In the genomic region with DNA sequence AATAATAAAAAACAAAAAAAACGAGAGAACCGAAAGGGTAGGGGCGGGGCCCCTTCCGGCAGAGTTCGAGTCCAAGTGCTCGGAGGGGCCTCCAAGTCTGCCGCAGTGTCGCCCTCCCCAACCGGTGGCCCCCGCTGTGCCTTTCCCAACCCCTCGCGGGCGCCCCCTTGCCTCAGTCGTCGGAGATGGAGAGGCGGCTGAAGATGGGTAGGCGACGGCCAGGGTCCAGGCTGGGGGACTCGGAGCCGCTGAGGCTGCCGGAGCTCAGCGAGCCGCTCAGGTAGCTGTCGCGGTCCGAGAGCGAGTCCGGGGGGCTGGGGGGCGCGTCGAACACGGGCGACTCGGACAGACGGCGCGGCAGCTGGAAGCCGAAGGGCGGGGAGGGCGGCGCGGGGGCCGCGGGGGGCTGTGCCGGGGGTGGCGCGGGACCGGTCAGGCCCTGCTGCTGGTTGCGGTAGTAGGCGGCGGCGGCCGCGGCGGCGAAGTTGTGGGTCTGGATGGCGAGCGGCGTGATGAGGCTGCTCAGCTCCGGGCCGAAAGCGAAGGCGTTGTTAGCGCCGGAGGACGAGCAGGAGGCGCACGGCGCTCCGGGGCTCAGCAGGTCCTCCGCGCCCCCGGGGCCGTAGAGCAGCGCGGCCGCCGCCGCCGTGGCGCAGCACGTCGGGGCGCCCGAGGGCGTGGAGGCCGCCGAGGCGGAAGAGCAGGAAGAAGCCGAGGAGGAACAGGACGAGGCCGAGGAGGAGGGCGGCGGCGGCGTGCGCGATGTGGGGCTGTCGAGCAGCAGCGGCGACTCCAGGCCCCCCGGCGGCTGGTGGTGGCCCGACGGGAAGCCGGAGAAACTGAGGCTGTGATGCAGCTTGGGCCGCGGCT, we compare ENCODE assay signal across 8 mouse cellular contexts. TPM values are rescaled to one million over a fixed set of nuclear protein-coding genes. Genes with fewer than 3 reads are reported as not detected.
A peak's percentile ranks its signal among the peaks of the same experiment; 100 is the strongest.
DNase-seq lines count a peak whose midpoint lies in the region; ATAC-seq and TF ChIP-seq lines count a peak whose summit lies in the region.

No protein-coding gene starts in this region.

- WGBS in embryonic facial prominence, embryonic 13.5 days: under 1% methylated on average over 76 of the region's 108 CpGs
- WGBS in heart, postnatal 0 days: under 1% methylated on average over 84 of the region's 108 CpGs
- under 1% methylated on average over 94 of the region's 108 CpGs for WGBS in midbrain, embryonic 13.5 days

- TF ChIP-seq POLR2A in testis, adult 2 months (IDR thresholded peaks at IDR 0.05; ENCODE audit: control insufficient read depth, low read depth, low read length): no peak

- H3K36me3 ChIP-seq in G1E (replicated peaks): peaks cover 54% of the 10 kb centered on the region
- peaks cover 14% of the 10 kb centered on the region for H3K36me3 ChIP-seq in embryonic facial prominence, embryonic 13.5 days
- H3K36me3 ChIP-seq in heart, postnatal 0 days (replicated peaks; ENCODE audit: control insufficient read depth, insufficient read depth, low read length): peaks cover 16% of the 10 kb centered on the region
- H3K36me3 ChIP-seq in midbrain, embryonic 13.5 days: no peaks in the 10 kb centered on the region
- H3K36me3 ChIP-seq in testis, adult 2 months (ENCODE audit: control insufficient read depth, insufficient read depth, low read length): no peaks in the 10 kb centered on the region

- H3K4me2 ChIP-seq in embryonic facial prominence, embryonic 13.5 days: peak overlapping the region; percentile 63
- H3K4me2 ChIP-seq in heart, postnatal 0 days (ENCODE audit: low read depth, low read length): peak overlapping the region; percentile 82
- H3K4me2 ChIP-seq in midbrain, embryonic 13.5 days (replicated peaks): peak overlapping the region; percentile 72

- H3K4me1 ChIP-seq in G1E (ENCODE audit: insufficient read depth, low read depth, low read length): peaks cover 54% of the 10 kb centered on the region
- H3K4me1 ChIP-seq in embryonic facial prominence, embryonic 13.5 days: peaks cover 52% of the 10 kb centered on the region
- peaks cover 12% of the 10 kb centered on the region for H3K4me1 ChIP-seq in heart, postnatal 0 days (ENCODE audit: control insufficient read depth, insufficient read depth)
- peaks cover 43% of the 10 kb centered on the region for H3K4me1 ChIP-seq in midbrain, embryonic 13.5 days (replicated peaks)
- peaks cover 51% of the 10 kb centered on the region for H3K4me1 ChIP-seq in testis, adult 2 months (ENCODE audit: control insufficient read depth, insufficient read depth, low read length)

- no peak for TF ChIP-seq EP300 in heart, postnatal 0 days (IDR thresholded peaks at IDR 0.05; ENCODE audit: low read depth)

- no peaks in the 10 kb centered on the region for H3K27me3 ChIP-seq in G1E (ENCODE audit: insufficient read depth, low read length)
- no peaks in the 10 kb centered on the region for H3K27me3 ChIP-seq in embryonic facial prominence, embryonic 13.5 days
- H3K27me3 ChIP-seq in heart, postnatal 0 days (ENCODE audit: control insufficient read depth, insufficient read depth, low read length): no peaks in the 10 kb centered on the region
- H3K27me3 ChIP-seq in midbrain, embryonic 13.5 days: peaks cover 12% of the 10 kb centered on the region
- H3K27me3 ChIP-seq in testis, adult 2 months (ENCODE audit: control insufficient read depth, insufficient read depth, low read length): no peaks in the 10 kb centered on the region

- no peak for TF ChIP-seq CTCF in G1E (IDR thresholded peaks at IDR 0.05; ENCODE audit: low read depth, low read length)
- peak; percentile 34 for TF ChIP-seq CTCF in heart, postnatal 0 days (IDR thresholded peaks at IDR 0.05; ENCODE audit: low read depth)
- no peak for TF ChIP-seq CTCF in testis, adult 2 months (IDR thresholded peaks at IDR 0.05; ENCODE audit: control insufficient read depth, insufficient read depth, insufficient replicate concordance, low read depth, low read length)

- H3K27ac ChIP-seq in embryonic facial prominence, embryonic 13.5 days: peak overlapping the region; percentile 99
- peak overlapping the region; percentile 91 for H3K27ac ChIP-seq in heart, postnatal 0 days (ENCODE audit: low read depth)
- H3K27ac ChIP-seq in midbrain, embryonic 13.5 days: peak overlapping the region; percentile 77
- peak overlapping the region; percentile 3; the same call in 1 of the 2 replicates for H3K27ac ChIP-seq in testis, adult 2 months (ENCODE audit: control insufficient read depth, insufficient read depth, low read depth, low read length)

- DNase-seq in 3T3-L1 (ENCODE audit: low read depth, low spot score) (peak; percentile 65), G1E (ENCODE audit: low spot score) (no peak)
- peak; percentile 32 for DNase-seq in heart, postnatal 0 days (ENCODE audit: low spot score)
- peak; percentile 83 to 88 for DNase-seq in kidney, postnatal 4 days
- no peak for DNase-seq in ovary, postnatal 14 days (ENCODE audit: low spot score)

- no peaks in the 10 kb centered on the region for H3K9me3 ChIP-seq in G1E (replicated peaks)
- no peaks in the 10 kb centered on the region for H3K9me3 ChIP-seq in embryonic facial prominence, embryonic 13.5 days
- H3K9me3 ChIP-seq in heart, postnatal 0 days (replicated peaks; ENCODE audit: control insufficient read depth, low read length): no peaks in the 10 kb centered on the region
- no peaks in the 10 kb centered on the region for H3K9me3 ChIP-seq in midbrain, embryonic 13.5 days

- H3K4me3 ChIP-seq in G1E (ENCODE audit: low read depth, low read length): peak overlapping the region; percentile 100
- peak overlapping the region; percentile 87 for H3K4me3 ChIP-seq in embryonic facial prominence, embryonic 13.5 days
- H3K4me3 ChIP-seq in heart, postnatal 0 days (ENCODE audit: low read depth, low read length): peak overlapping the region; percentile 79
- peak overlapping the region; percentile 59 for H3K4me3 ChIP-seq in midbrain, embryonic 13.5 days (replicated peaks)
- H3K4me3 ChIP-seq in testis, adult 2 months (ENCODE audit: control insufficient read depth, low read depth, low read length): peak overlapping the region; percentile 81

- H3K9ac ChIP-seq in embryonic facial prominence, embryonic 13.5 days: peak overlapping the region; percentile 99
- H3K9ac ChIP-seq in heart, postnatal 0 days (replicated peaks; ENCODE audit: low read depth, low read length): peak overlapping the region; percentile 80
- peak overlapping the region; percentile 79 for H3K9ac ChIP-seq in midbrain, embryonic 13.5 days (replicated peaks)

- no peak for ATAC-seq in G1E (ENCODE audit: extremely low read depth, insufficient number of reproducible peaks, low FRiP score, poor library complexity, severe bottlenecking)
- no peak for ATAC-seq in embryonic facial prominence, embryonic 13.5 days (ENCODE audit: insufficient number of reproducible peaks, insufficient read depth, low FRiP score, low TSS enrichment, low read depth)
- no peak for ATAC-seq in heart, postnatal 0 days (ENCODE audit: insufficient read depth, low read depth)
- no peak for ATAC-seq in midbrain, embryonic 13.5 days

RNA-seq across cellular contexts. Expression of gene Zfp36l2, which starts 1.9 kb away (rescaled TPM):
- 417 and 437 TPM in 2 replicates for total RNA-seq in G1E (2014; fragmentation: Nextera tagmentation)
- 112 TPM in 2 replicates for total RNA-seq in G1E (2017)
- polyA plus RNA-seq in G1E (2012): 884 and 1,243 TPM in 2 replicates
- 20.8 and 21.3 TPM in 2 replicates for polyA plus RNA-seq in embryonic facial prominence, embryonic 13.5 days (2015; fragmentation: Nextera tagmentation; extraction: Ambion mirVana)
- total RNA-seq in heart, postnatal 0 days (2014; rRNA removed; ENCODE audit: low replicate concordance): 14.0 and 15.0 TPM in 2 replicates
- 4.5 and 4.7 TPM in 2 replicates for polyA plus RNA-seq in heart, postnatal 0 days (2015; fragmentation: Nextera tagmentation; extraction: Ambion mirVana)
- polyA plus RNA-seq in midbrain, embryonic 13.5 days (2015; fragmentation: Nextera tagmentation; extraction: Ambion mirVana): 3.6 and 4.4 TPM in 2 replicates
- polyA plus RNA-seq in testis, adult 2 months (2012; rRNA removed): 5.4 and 6.2 TPM in 2 replicates

Comparison
In these comparisons a context has a peak if more than half of its experiments do, and no peak if none do; other contexts are left out.
1. DNase-seq: peak in 3T3-L1 (single experiment), heart, postnatal 0 days (single experiment) and kidney, postnatal 4 days (2 of 2); none in G1E (single experiment) and ovary, postnatal 14 days (single experiment).
2. H3K27ac ChIP-seq: peak in every context shown above with its lines; median percentile 99 in embryonic facial prominence, embryonic 13.5 days; 91 in heart, postnatal 0 days; 77 in midbrain, embryonic 13.5 days; 3 in testis, adult 2 months.
3. RNA of gene Zfp36l2, which starts 1.9 kb away (polyA plus RNA-seq): 884 to 1,243 TPM in G1E; 20.8 to 21.3 TPM in embryonic facial prominence, embryonic 13.5 days, 5.4 to 6.2 TPM in testis, adult 2 months, 4.5 to 4.7 TPM in heart, postnatal 0 days and 3.6 to 4.4 TPM in midbrain, embryonic 13.5 days; every median in the first group is over 10 times any median in the second.
4. Peak in every context shown above with its lines, with median percentiles within 50 percentile points of each other: H3K4me3 ChIP-seq, H3K4me2 ChIP-seq and H3K9ac ChIP-seq.